Mouse (Mus musculus) stomach, postnatal 0 days (tissue): ENCODE measurements around the gene Arhgap4.

ENCODE experiments used
- CTCF ChIP-seq: IDR thresholded peaks from 2 replicates; pipeline ENCODE4 v1.5.1; 2016; ENCODE audit warnings: antibody characterized with exemption, low read depth, mild to moderate bottlenecking, moderate library complexity
- EP300 ChIP-seq: optimal IDR thresholded peaks from 2 replicates; pipeline ENCODE3; 2016; ENCODE audit warnings: antibody characterized with exemption

DNA sequence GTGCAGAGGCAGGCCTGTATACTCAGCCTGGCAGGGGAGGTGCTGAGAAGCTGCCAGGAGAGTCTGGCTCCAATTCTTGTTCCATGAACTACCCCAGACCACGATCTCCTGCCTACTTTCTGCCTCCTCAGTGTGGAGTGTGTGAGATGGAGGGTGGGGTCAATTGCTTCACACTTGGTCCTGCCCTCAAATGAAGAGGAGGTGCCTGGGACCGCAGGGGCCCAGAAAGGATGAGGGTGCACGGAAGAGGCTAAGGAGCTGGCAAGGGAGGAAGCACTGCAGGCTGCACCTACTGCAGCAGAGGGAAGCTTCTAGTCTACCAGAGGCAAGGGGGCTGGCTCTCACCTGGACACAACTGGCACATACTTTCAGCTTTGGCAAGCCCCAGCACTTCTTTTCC is 42.7 kb upstream of the Arhgap4 start:
- TF ChIP-seq CTCF = no peak
- TF ChIP-seq EP300 = no peak
